Mouse (Mus musculus) liver, embryonic 14.5 days (tissue): Measurements from ENCODE around the gene Pot1a. TPM values are rescaled to one million over a fixed set of nuclear protein-coding genes. Genes with fewer than 3 reads are reported as not detected.

Experiments
- ATAC-seq: fragments of 200-750 bp; cut with Nextera tagmentation; 2 replicates; pipeline ENCODE4 v1.8.0; 2017; ENCODE audit warnings: moderate number of reproducible peaks, mild to moderate bottlenecking, moderate library complexity; ENCODE audit not compliant: insufficient read depth
- DNase-seq, 3 experiments: peaks; one replicate each; pipeline ENCODE4 v3.0.0-alpha.2; 2012 to 2013; ENCODE audit warnings: low read depth in 3 of 3, low spot score in 3 of 3
- H3K27ac ChIP-seq: fragments of 300-500 bp; sonication (generic); 2 replicates; pipeline ENCODE4 v1.5.1; 2014; ENCODE audit warnings: moderate library complexity, mild to moderate bottlenecking, control low read depth, inconsistent platforms
- H3K27me3 ChIP-seq: fragments of 300-500 bp; sonication (generic); 2 replicates; pipeline ENCODE4 v1.6.1; 2014; ENCODE audit warnings: mild to moderate bottlenecking, low read length, moderate library complexity; ENCODE audit not compliant: control insufficient read depth, insufficient read depth
- H3K36me3 ChIP-seq: fragments of 300-500 bp; sonication (generic); replicated peaks from 2 replicates; pipeline ENCODE4 v1.6.1; 2014; ENCODE audit warnings: low read depth; ENCODE audit not compliant: control insufficient read depth, insufficient read depth
- H3K4me1 ChIP-seq, 2 experiments: fragments of 200-500 bp in 1 of 2; fragments of 300-500 bp in 1 of 2; sonication (generic) in 1 of 2; replicated peaks; 2 replicates each; pipeline ENCODE4 v1.6.1; 2012 to 2014; ENCODE audit warnings: antibody characterized with exemption in 1 of 2, inconsistent platforms in 1 of 2, low read length in 1 of 2; ENCODE audit not compliant: control insufficient read depth in 2 of 2, insufficient read depth in 2 of 2
- H3K4me2 ChIP-seq: fragments of 300-500 bp; sonication (generic); 2 replicates; pipeline ENCODE4 v1.6.1; 2014; ENCODE audit warnings: low read depth, mild to moderate bottlenecking, control low read depth, moderate library complexity
- H3K4me3 ChIP-seq, 2 experiments: fragments of 200-500 bp in 1 of 2; fragments of 300-500 bp in 1 of 2; sonication (generic) in 1 of 2; 2 replicates each; pipeline ENCODE4 v1.5.1; 2012 to 2014; ENCODE audit warnings: low read depth in 2 of 2, low read length in 2 of 2, mild to moderate bottlenecking in 2 of 2, control low read depth in 1 of 2, inconsistent platforms in 1 of 2, moderate library complexity in 1 of 2; ENCODE audit not compliant: insufficient read depth in 1 of 2
- H3K9ac ChIP-seq: fragments of 300-500 bp; sonication (generic); replicated peaks from 2 replicates; pipeline ENCODE4 v1.6.1; 2014; ENCODE audit warnings: mild to moderate bottlenecking, control low read depth, moderate library complexity
- H3K9me3 ChIP-seq: fragments of 300-500 bp; sonication (generic); 2 replicates; pipeline ENCODE4 v1.6.1; 2016; ENCODE audit warnings: low read length, mixed read lengths; ENCODE audit not compliant: control insufficient read depth
- CTCF ChIP-seq: IDR thresholded peaks from 2 replicates; pipeline ENCODE4 v1.5.1; 2016; ENCODE audit warnings: antibody characterized with exemption, low read depth, control low read depth
- EP300 ChIP-seq: IDR thresholded peaks from 2 replicates; pipeline ENCODE4 v1.6.1; 2016; ENCODE audit warnings: antibody characterized with exemption, low read depth
- WGBS: fragments of 180-500 bp; shearing (Covaris S2); extraction: QIAGEN DNeasy Blood & Tissue Kit; methylation state at CpG from one replicate; pipeline ENCODE4 v1.1.7; 2014; ENCODE audit not compliant: insufficient replicate concordance; 5-methylcytosine and 5-hydroxymethylcytosine counted together
- polyA plus RNA-seq, 2 experiments: library from polyadenylated mRNA; depleted of rRNA in 1 of 2; stranded (reverse) in 1 of 2; unstranded in 1 of 2; fragments of >200 nt; fragmentation: Nextera tagmentation in 1 of 2; extraction: Ambion mirVana in 1 of 2; gene quantifications; 2 replicates each; pipeline versions ENCODE4 v1.2.1 to v1.2.3; 2012 to 2014

The Pot1a gene
- polyA plus RNA-seq (2012; rRNA removed) (10.8 and 12.4 TPM in 2 replicates), polyA plus RNA-seq (2014; fragmentation: Nextera tagmentation; extraction: Ambion mirVana) (26.5 and 26.6 TPM in 2 replicates)

DNA sequence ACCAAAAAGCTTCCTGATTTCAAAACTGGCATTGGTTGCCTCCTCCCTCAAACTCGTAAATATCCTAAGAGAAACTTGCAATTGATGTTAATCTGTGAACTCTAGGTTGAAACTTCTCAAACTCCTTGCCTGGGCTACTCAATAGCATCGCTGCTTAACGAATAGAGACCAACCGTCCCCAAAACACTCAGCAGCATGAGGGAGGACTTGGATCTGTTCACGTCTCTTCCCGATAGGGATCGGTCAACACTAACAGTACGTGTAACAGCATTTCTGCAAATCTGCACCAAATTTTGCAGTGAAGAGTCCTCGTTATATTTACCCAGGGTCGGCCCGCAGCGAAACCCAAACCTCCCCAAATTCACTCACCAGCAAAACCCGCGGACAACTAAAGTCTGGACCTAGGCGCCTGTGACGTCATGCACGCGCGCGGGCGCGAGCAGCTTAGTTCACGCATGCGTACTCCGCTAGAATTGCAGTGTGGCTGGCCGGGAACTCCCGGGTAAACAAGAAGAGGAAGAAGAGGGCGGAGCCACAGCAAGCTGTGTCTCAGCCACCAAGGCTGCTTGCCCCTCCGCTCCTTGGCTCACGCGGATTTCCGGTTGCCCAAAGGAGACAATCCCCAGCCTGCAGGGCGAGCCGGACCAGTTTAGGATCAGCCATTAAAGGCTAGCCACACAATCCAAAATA lies at the start of gene Pot1a:
TSS of gene Pot1a (minus strand) at position 441 of the 690 bp plus-strand sequence.
- peaks cover 11% of the 10 kb centered on the region for H3K36me3 ChIP-seq

DNA sequence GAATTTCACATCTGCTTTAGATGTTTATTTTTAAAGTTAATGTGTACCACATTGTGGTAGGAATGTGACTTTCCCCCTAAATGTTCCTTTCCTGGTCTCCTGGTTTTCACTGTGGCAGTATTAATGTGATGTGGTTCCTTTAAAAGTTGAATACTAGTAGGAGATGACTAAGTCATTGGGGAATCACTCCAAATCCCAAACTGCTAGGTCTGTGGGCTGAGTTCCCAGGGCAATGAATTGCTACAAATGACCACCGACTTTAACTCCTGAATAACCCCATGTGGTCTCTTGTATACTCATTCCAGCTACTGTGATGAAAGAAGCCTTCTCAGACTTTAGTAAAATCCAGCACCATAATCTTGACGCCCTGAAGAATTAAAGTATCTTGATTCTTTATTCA lies 27.2 kb upstream of the Pot1a start:
- 36% methylated on average over 2 of the region's 2 CpGs for WGBS
- Histone ChIP-seq H3K4me1 (no peaks in the 10 kb centered on the region), H3K9me3 (no peaks in the 10 kb centered on the region), H3K4me3 (no peak overlapping the region), H3K9ac (no peak overlapping the region), H3K36me3 (no peaks in the 10 kb centered on the region), H3K27me3 (no peaks in the 10 kb centered on the region), H3K4me2 (no peak overlapping the region), H3K27ac (no peak overlapping the region)
- TF ChIP-seq CTCF (no peak), EP300 (no peak)
- DNase-seq = no peak
- no peak for ATAC-seq

More for the DNA sequence above, at the start of gene Pot1a:
- peak within 1 kb of the TSS; percentile 84 to 98 for H3K4me3 ChIP-seq
- peak within 1 kb of the TSS; percentile 90 for H3K9ac ChIP-seq
- DNase-seq = peak; percentile 94 to 96 (median 96)
- peak within 1 kb of the TSS; percentile 92 for H3K27ac ChIP-seq
- TF ChIP-seq EP300 (no peak; the same call in 1 of the 2 replicates), CTCF (no peak)
- no peaks in the 10 kb centered on the region for H3K27me3 ChIP-seq
- peak; percentile 96 for ATAC-seq
- 1% methylated on average over 34 of the region's 34 CpGs for WGBS
- H3K9me3 ChIP-seq = no peaks in the 10 kb centered on the region
- H3K4me1 ChIP-seq = peaks cover 5 to 9% of the 10 kb centered on the region in 2 experiments
- peak within 1 kb of the TSS; percentile 80 for H3K4me2 ChIP-seq

DNA sequence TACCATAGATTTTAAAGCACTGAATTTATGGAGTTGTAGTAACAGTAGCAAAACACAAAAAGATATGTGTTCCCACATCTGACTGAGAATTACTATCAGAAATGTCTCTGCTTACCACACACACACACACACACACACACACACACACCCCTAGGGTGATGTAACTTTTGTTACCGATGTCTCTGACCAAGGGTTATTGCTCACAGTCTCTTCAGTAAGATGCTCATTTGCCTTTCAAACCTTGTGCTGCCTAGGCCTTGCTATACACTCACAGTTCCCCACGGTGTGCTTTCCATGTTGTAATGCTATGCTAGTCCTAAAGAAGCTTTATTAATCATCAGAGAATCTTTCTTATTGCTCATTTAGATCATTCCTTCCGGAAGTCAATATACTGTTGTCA lies 3.0 kb downstream of the Pot1a start:
- Histone ChIP-seq H3K4me3 (no peak overlapping the region), H3K4me2 (no peak overlapping the region), H3K27me3 (no peaks in the 10 kb centered on the region), H3K4me1 (peaks cover 5 to 9% of the 10 kb centered on the region in 2 experiments), H3K27ac (no peak overlapping the region), H3K36me3 (peaks cover 11% of the 10 kb centered on the region), H3K9ac (no peak overlapping the region), H3K9me3 (no peaks in the 10 kb centered on the region)
- DNase-seq = no peak
- ATAC-seq = no peak
- WGBS = 74% methylated on average over 3 of the region's 3 CpGs
- TF ChIP-seq CTCF = no peak
- TF ChIP-seq EP300 = no peak

DNA sequence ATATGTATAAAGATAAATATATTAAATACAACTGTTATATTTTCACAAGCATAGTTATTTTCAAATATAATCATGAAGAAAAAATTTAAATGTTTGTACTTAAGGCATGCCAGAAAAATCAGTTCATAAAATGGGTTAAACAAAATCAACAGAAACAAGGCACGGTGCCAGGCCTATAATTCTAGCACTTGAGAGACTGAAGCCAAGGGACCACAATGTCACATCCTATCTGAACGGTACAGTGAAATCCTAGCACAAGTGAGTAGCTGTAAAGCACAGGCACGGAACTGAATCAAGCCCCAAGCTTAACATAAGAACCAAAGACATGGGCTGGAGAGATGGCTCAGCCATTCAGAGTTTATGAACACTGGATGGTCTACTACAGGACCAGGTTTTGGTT lies 6.8 kb downstream of the Pot1a start:
- Histone ChIP-seq H3K4me3 (no peak overlapping the region), H3K4me2 (no peak overlapping the region), H3K9me3 (no peaks in the 10 kb centered on the region), H3K4me1 (peaks cover 3 to 5% of the 10 kb centered on the region in 2 experiments; a peak in 3 of 4 replicates), H3K9ac (no peak overlapping the region), H3K27me3 (no peaks in the 10 kb centered on the region), H3K36me3 (peaks cover 14% of the 10 kb centered on the region), H3K27ac (no peak overlapping the region)
- DNase-seq (no peak), ATAC-seq (no peak)
- no peak for TF ChIP-seq CTCF
- no peak for TF ChIP-seq EP300
- WGBS = 79% methylated on average over 3 of the region's 3 CpGs

DNA sequence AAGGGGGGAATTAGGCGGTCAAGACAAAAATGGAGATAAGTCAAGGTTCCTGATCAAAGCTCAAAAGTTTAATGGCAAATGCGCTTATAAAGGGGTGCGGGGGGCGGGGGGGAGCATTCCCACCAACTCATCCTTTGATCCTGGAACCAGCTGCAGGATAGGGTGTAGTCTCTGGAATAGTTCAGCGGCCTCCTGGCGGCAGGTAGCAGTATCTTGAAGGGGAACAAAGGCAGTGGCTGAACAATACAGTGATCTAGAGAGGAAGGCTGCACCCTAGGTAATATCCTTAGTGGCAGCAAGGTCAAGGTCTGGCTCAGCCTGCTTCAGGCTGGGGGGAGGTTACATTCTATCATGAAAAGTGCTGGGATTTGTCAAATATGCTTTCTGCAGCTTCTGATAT lies 7.8 kb downstream of the Pot1a start:
- H3K27me3 ChIP-seq = no peaks in the 10 kb centered on the region
- no peak overlapping the region for H3K9ac ChIP-seq
- DNase-seq (no peak), ATAC-seq (no peak)
- WGBS = 87% methylated on average over 6 of the region's 6 CpGs
- H3K27ac ChIP-seq = no peak overlapping the region
- H3K4me1 ChIP-seq = peaks cover 0 to 2% of the 10 kb centered on the region in 2 experiments; a peak in 1 of 4 replicates
- peaks cover 14% of the 10 kb centered on the region for H3K36me3 ChIP-seq
- no peaks in the 10 kb centered on the region for H3K9me3 ChIP-seq
- TF ChIP-seq CTCF (no peak), EP300 (no peak)
- H3K4me3 ChIP-seq = no peak overlapping the region
- H3K4me2 ChIP-seq = no peak overlapping the region
